Mouse (Mus musculus) embryonic facial prominence, embryonic 15.5 days (tissue): ENCODE data around the gene Prmt1. TPM values are rescaled to one million over a fixed set of nuclear protein-coding genes. Genes with fewer than 3 reads are reported as not detected.
A peak's percentile ranks its signal among the peaks of the same experiment; 100 is the strongest.

Experiments used
- ATAC-seq: fragments of 200-750 bp; cut with Nextera tagmentation; 2 replicates; pipeline ENCODE4 v1.8.0; 2017; ENCODE audit warnings: low read depth, moderate TSS enrichment; ENCODE audit not compliant: insufficient number of reproducible peaks, low FRiP score, low TSS enrichment
- H3K27ac ChIP-seq: fragments of 300-500 bp; sonication (generic); replicated peaks from 2 replicates; pipeline ENCODE4 v1.5.1; 2015; ENCODE audit warnings: mild to moderate bottlenecking, inconsistent platforms
- H3K27me3 ChIP-seq: fragments of 300-500 bp; sonication (generic); 2 replicates; pipeline ENCODE4 v1.6.1; 2015; ENCODE audit warnings: inconsistent platforms
- H3K36me3 ChIP-seq: fragments of 300-500 bp; sonication (generic); 2 replicates; pipeline ENCODE4 v1.6.1; 2015; ENCODE audit warnings: mild to moderate bottlenecking, inconsistent platforms
- H3K4me1 ChIP-seq: fragments of 300-500 bp; sonication (generic); 2 replicates; pipeline ENCODE4 v1.6.1; 2015; ENCODE audit warnings: inconsistent platforms
- H3K4me2 ChIP-seq: fragments of 300-500 bp; sonication (generic); replicated peaks from 2 replicates; pipeline ENCODE4 v1.6.1; 2015; ENCODE audit warnings: mild to moderate bottlenecking, inconsistent platforms
- H3K4me3 ChIP-seq: fragments of 300-500 bp; sonication (generic); replicated peaks from 2 replicates; pipeline ENCODE4 v1.5.1; 2015; ENCODE audit warnings: mild to moderate bottlenecking, inconsistent platforms
- H3K9ac ChIP-seq: fragments of 300-500 bp; sonication (generic); 2 replicates; pipeline ENCODE4 v1.6.1; 2015; ENCODE audit warnings: inconsistent platforms
- H3K9me3 ChIP-seq: fragments of 300-500 bp; sonication (generic); replicated peaks from 2 replicates; pipeline ENCODE4 v1.6.1; 2016; ENCODE audit warnings: inconsistent platforms
- WGBS: fragments of 180-500 bp; shearing (Covaris S2); methylation state at CpG from one replicate; pipeline ENCODE4 v1.1.7; 2015; 5-methylcytosine and 5-hydroxymethylcytosine counted together
- polyA plus RNA-seq: library from polyadenylated mRNA; unstranded; fragments of >200 nt; fragmentation: Nextera tagmentation; extraction: Ambion mirVana; gene quantifications from 2 replicates; pipeline ENCODE4 v1.2.1, GENCODE M21; 2015

The Prmt1 gene
- polyA plus RNA-seq, 1 experiment from 2014 or later = 479 TPM

- peaks cover 48% of the 10 kb centered on the region for H3K36me3 ChIP-seq
- peak overlapping the region; percentile 76 for H3K4me2 ChIP-seq
- WGBS = 26% methylated on average over 6 of the region's 6 CpGs
- peak overlapping the region; percentile 93 for H3K27ac ChIP-seq
- peaks cover 36% of the 10 kb centered on the region for H3K4me1 ChIP-seq
- no peaks in the 10 kb centered on the region for H3K9me3 ChIP-seq
- peak overlapping the region; percentile 59 for H3K4me3 ChIP-seq
- ATAC-seq = no peak
- H3K27me3 ChIP-seq = no peaks in the 10 kb centered on the region
- no peak overlapping the region for H3K9ac ChIP-seq
Observed at GRCm38 (mm10) chr7:44975117-44975419, 11.3 kb downstream of the Prmt1 start.

- Histone ChIP-seq H3K9ac (peak within 1 kb of the TSS; percentile 50), H3K4me2 (peak within 1 kb of the TSS; percentile 76), H3K4me1 (peaks cover 36% of the 10 kb centered on the region), H3K27ac (peak within 1 kb of the TSS; percentile 93), H3K9me3 (no peaks in the 10 kb centered on the region), H3K27me3 (no peaks in the 10 kb centered on the region), H3K4me3 (peak within 1 kb of the TSS; percentile 59), H3K36me3 (peaks cover 43% of the 10 kb centered on the region)
- ATAC-seq = peak; percentile 58; the same call in 1 of the 2 replicates
- 2% methylated on average over 22 of the region's 22 CpGs for WGBS
Observed at GRCm38 (mm10) chr7:44974383-44975116, 11.8 kb downstream of the Prmt1 start, which contains the start of gene Cpt1c. Gene Cpt1c, minus strand, starts transcription at chr7:44974851.

- H3K4me2 ChIP-seq = peak overlapping the region; percentile 76
- H3K4me3 ChIP-seq = peak overlapping the region; percentile 59
- H3K9me3 ChIP-seq = no peaks in the 10 kb centered on the region
- no peaks in the 10 kb centered on the region for H3K27me3 ChIP-seq
- H3K27ac ChIP-seq = peak overlapping the region; percentile 93
- ATAC-seq = no peak
- peaks cover 36% of the 10 kb centered on the region for H3K4me1 ChIP-seq
- peak overlapping the region; percentile 50; the same call in 1 of the 2 replicates for H3K9ac ChIP-seq
- H3K36me3 ChIP-seq = peaks cover 33% of the 10 kb centered on the region
- 36% methylated on average over 14 of the region's 14 CpGs for WGBS
Observed at GRCm38 (mm10) chr7:44973415-44974130, 12.8 kb downstream of the Prmt1 start.

GRCm38 (mm10) chr7:44971142-44971541 lies 15.2 kb downstream of the Prmt1 start:
- 60% methylated on average over 7 of the region's 7 CpGs for WGBS
- Histone ChIP-seq H3K27me3 (no peaks in the 10 kb centered on the region), H3K4me2 (peak overlapping the region; percentile 78), H3K9ac (peak overlapping the region; percentile 43; the same call in 1 of the 2 replicates), H3K36me3 (peaks cover 15% of the 10 kb centered on the region), H3K9me3 (no peaks in the 10 kb centered on the region), H3K4me3 (peak overlapping the region; percentile 53), H3K27ac (peak overlapping the region; percentile 90; the same call in 1 of the 2 replicates), H3K4me1 (peaks cover 36% of the 10 kb centered on the region)
- ATAC-seq = no peak

- peak overlapping the region; percentile 53 for H3K4me3 ChIP-seq
- no peaks in the 10 kb centered on the region for H3K27me3 ChIP-seq
- H3K9me3 ChIP-seq = no peaks in the 10 kb centered on the region
- peak overlapping the region; percentile 90 for H3K27ac ChIP-seq
- peak overlapping the region; percentile 78 for H3K4me2 ChIP-seq
- WGBS = under 1% methylated on average over 36 of the region's 36 CpGs
- ATAC-seq = peak; percentile 95
- peaks cover 15% of the 10 kb centered on the region for H3K36me3 ChIP-seq
- peaks cover 34% of the 10 kb centered on the region for H3K4me1 ChIP-seq
- H3K9ac ChIP-seq = peak overlapping the region; percentile 43
Observed at GRCm38 (mm10) chr7:44970231-44970691, 16.1 kb downstream of the Prmt1 start.

- H3K36me3 ChIP-seq = peaks cover 41% of the 10 kb centered on the region
- no peak for ATAC-seq
- WGBS = 73% methylated on average over 15 of the region's 15 CpGs
Observed at GRCm38 (mm10) chr7:44966638-44967037, 19.7 kb downstream of the Prmt1 start.

GRCm38 (mm10) chr7:44965975-44966374 lies 20.4 kb downstream of the Prmt1 start:
- H3K4me2 ChIP-seq = no peak overlapping the region
- ATAC-seq = no peak
- H3K4me1 ChIP-seq = peaks cover 8% of the 10 kb centered on the region
- no peak overlapping the region for H3K4me3 ChIP-seq
- no peaks in the 10 kb centered on the region for H3K9me3 ChIP-seq
- H3K27me3 ChIP-seq = no peaks in the 10 kb centered on the region
- WGBS = 75% methylated on average over 7 of the region's 7 CpGs
- peaks cover 47% of the 10 kb centered on the region for H3K36me3 ChIP-seq
- no peak overlapping the region for H3K27ac ChIP-seq
- no peak overlapping the region for H3K9ac ChIP-seq

More at GRCm38 (mm10) chr7:44966638-44967037, 19.7 kb downstream of the Prmt1 start:
- Histone ChIP-seq H3K9me3 (no peaks in the 10 kb centered on the region), H3K27ac (no peak overlapping the region), H3K4me1 (peaks cover 14% of the 10 kb centered on the region), H3K9ac (no peak overlapping the region), H3K4me2 (no peak overlapping the region), H3K27me3 (no peaks in the 10 kb centered on the region), H3K4me3 (no peak overlapping the region)

- H3K27me3 ChIP-seq = no peaks in the 10 kb centered on the region
- no peak overlapping the region for H3K27ac ChIP-seq
- no peak overlapping the region for H3K4me2 ChIP-seq
- peaks cover 47% of the 10 kb centered on the region for H3K36me3 ChIP-seq
- H3K9me3 ChIP-seq = no peaks in the 10 kb centered on the region
- no peaks in the 10 kb centered on the region for H3K4me1 ChIP-seq
- H3K4me3 ChIP-seq = no peak overlapping the region
- WGBS = 93% methylated on average over 13 of the region's 13 CpGs
- no peak for ATAC-seq
- H3K9ac ChIP-seq = no peak overlapping the region
Observed at GRCm38 (mm10) chr7:44964990-44965389, 21.4 kb downstream of the Prmt1 start.

- no peaks in the 10 kb centered on the region for H3K9me3 ChIP-seq
- 91% methylated on average over 5 of the region's 5 CpGs for WGBS
- no peaks in the 10 kb centered on the region for H3K4me1 ChIP-seq
- ATAC-seq = no peak
- H3K27ac ChIP-seq = no peak overlapping the region
- H3K27me3 ChIP-seq = no peaks in the 10 kb centered on the region
- H3K4me3 ChIP-seq = no peak overlapping the region
- no peak overlapping the region for H3K9ac ChIP-seq
- H3K4me2 ChIP-seq = no peak overlapping the region
- peaks cover 56% of the 10 kb centered on the region for H3K36me3 ChIP-seq
Observed at GRCm38 (mm10) chr7:44962831-44963230, 23.5 kb downstream of the Prmt1 start.

GRCm38 (mm10) chr7:44962337-44962736 lies 24.0 kb downstream of the Prmt1 start:
- H3K4me1 ChIP-seq = peaks cover 3% of the 10 kb centered on the region; the same call in 1 of the 2 replicates
- H3K9me3 ChIP-seq = no peaks in the 10 kb centered on the region
- no peak overlapping the region for H3K4me3 ChIP-seq
- H3K27ac ChIP-seq = no peak overlapping the region
- no peaks in the 10 kb centered on the region for H3K27me3 ChIP-seq
- no peak overlapping the region for H3K9ac ChIP-seq
- no peak overlapping the region for H3K4me2 ChIP-seq
- WGBS = 69% methylated on average over 8 of the region's 8 CpGs
- peaks cover 56% of the 10 kb centered on the region for H3K36me3 ChIP-seq
- no peak for ATAC-seq

GRCm38 (mm10) chr7:44960512-44960910 lies 25.9 kb downstream of the Prmt1 start:
- no peak overlapping the region for H3K4me2 ChIP-seq
- H3K4me1 ChIP-seq = peaks cover 5% of the 10 kb centered on the region; the same call in 1 of the 2 replicates
- H3K4me3 ChIP-seq = no peak overlapping the region
- H3K36me3 ChIP-seq = peaks cover 44% of the 10 kb centered on the region
- no peak overlapping the region for H3K27ac ChIP-seq
- H3K27me3 ChIP-seq = no peaks in the 10 kb centered on the region
- H3K9me3 ChIP-seq = no peaks in the 10 kb centered on the region
- WGBS = 90% methylated on average over 13 of the region's 13 CpGs
- no peak overlapping the region for H3K9ac ChIP-seq
- no peak for ATAC-seq
